Mouse (Mus musculus) subcutaneous adipose tissue, adult 2 months (tissue): ENCODE measurements around the gene Gm21541. TPM values are rescaled to one million over a fixed set of nuclear protein-coding genes. Genes with fewer than 3 reads are reported as not detected.

Source experiments
- polyA plus RNA-seq: library from polyadenylated mRNA; depleted of rRNA; stranded (reverse); fragments of >200 nt; gene quantifications from 2 replicates; pipeline ENCODE4 v1.2.3, GENCODE M21; 2012; ENCODE audit warnings: low replicate concordance; rRNA removed

Gene Gm21541
- polyA plus RNA-seq: 33.5 TPM in 1 of 2 replicates, not detected in the other

DNA sequence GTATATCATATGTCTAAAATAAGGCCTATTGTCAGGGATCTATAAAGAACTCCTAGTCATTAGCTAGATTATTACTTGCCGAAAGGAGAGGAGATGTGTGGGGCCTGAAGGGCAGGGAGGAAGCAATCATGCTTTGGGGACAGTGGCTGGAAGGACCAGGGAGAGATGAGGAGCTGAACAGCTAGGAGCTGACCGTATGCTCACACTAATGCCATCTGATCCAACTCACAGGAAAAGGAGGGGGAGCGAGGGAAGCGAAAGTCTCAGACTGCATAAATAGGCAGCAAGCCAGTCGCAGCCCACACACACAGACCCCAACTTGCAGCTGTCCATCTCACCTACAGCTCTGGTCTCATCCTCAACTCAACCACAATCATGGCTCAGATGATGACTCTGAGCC, at the start of gene Gm21541:
Gene Gm21541, plus strand, starts transcription at position 301 of the 400 bp plus-strand sequence.

DNA sequence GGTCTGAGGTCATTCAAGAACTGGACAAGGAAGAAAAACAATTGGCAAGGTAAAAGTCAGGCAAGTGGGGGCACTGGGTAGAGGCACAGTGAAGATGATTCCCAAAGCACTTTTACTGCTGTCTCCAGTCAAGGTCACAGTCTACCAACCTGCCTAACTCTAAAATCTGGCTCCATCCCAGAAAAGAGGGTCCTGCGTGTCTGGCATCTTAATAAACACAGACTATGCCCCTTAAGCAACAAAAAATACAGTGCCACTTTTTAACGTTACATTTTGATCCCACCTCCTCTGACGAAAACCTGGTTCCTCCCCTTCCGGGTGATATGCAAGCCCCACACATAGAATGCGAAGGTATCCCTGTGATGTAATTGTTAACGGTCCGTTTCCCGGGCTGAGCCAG, 37.9 kb downstream of the Gm21541 start, which contains the start of gene Gm20878:
Gene Gm20878, plus strand, starts transcription at position 301 of the 400 bp plus-strand sequence.

Other genes with a start within 250 kb of the Gm21541 start
- gene Cntfr, start 206.5 kb upstream of the Gm21541 start, polyA plus RNA-seq: 2.4 and 3.0 TPM in 2 replicates
- 80.9 and 150 TPM in 2 replicates for gene Il11ra1, start 203.6 kb upstream of the Gm21541 start, polyA plus RNA-seq
- gene Rpp25l, start 190.1 kb upstream of the Gm21541 start, polyA plus RNA-seq: 35.2 and 49.7 TPM in 2 replicates
- gene Dctn3, start 180.4 kb upstream of the Gm21541 start, polyA plus RNA-seq: 44.0 and 82.9 TPM in 2 replicates
- not detected in 2 replicates for gene Arid3c, start 172.5 kb upstream of the Gm21541 start, polyA plus RNA-seq
- 66.8 and 101 TPM in 2 replicates for gene Galt, start 148.4 kb upstream of the Gm21541 start, polyA plus RNA-seq
- gene Sigmar1, start 147.5 kb upstream of the Gm21541 start, polyA plus RNA-seq: 196 and 284 TPM in 2 replicates
- 42.2 and 56.4 TPM in 2 replicates for gene Ccl27a, start 129.4 kb upstream of the Gm21541 start, polyA plus RNA-seq
- 1.9 and 4.4 TPM in 2 replicates for gene Gm20878, start 38.0 kb downstream of the Gm21541 start, polyA plus RNA-seq
- gene Fam205a4, start 62.4 kb downstream of the Gm21541 start, polyA plus RNA-seq: not detected in 2 replicates
- 0.07 and 0.18 TPM in 2 replicates for gene Gm21093, start 131.1 kb downstream of the Gm21541 start, polyA plus RNA-seq
- gene Gm3893, start 187.6 kb downstream of the Gm21541 start, polyA plus RNA-seq: not detected in 2 replicates
- gene Gm13304, start 211.2 kb downstream of the Gm21541 start, polyA plus RNA-seq: not detected in 2 replicates
- gene Gm13306, start 249.8 kb downstream of the Gm21541 start, polyA plus RNA-seq: not detected in 2 replicates